Mouse (Mus musculus) hindbrain, embryonic 14.5 days (tissue): ENCODE measurements around the gene Ncoa6. TPM values are rescaled to one million over a fixed set of nuclear protein-coding genes. Genes with fewer than 3 reads are reported as not detected.
A peak's percentile ranks its signal among the peaks of the same experiment; 100 is the strongest.

Source experiments
- ATAC-seq: fragments of 200-750 bp; cut with Nextera tagmentation; 2 replicates; pipeline ENCODE4 v1.8.0; 2017; ENCODE audit warnings: moderate number of reproducible peaks, mild to moderate bottlenecking, moderate TSS enrichment, moderate library complexity; ENCODE audit not compliant: low FRiP score
- DNase-seq: peaks from one replicate; pipeline ENCODE4 v3.0.0-alpha.2; 2015; ENCODE audit warnings: low spot score
- H3K27ac ChIP-seq: fragments of 300-500 bp; sonication (generic); 2 replicates; pipeline ENCODE4 v1.5.1; 2014; ENCODE audit warnings: mild to moderate bottlenecking, moderate library complexity
- H3K27me3 ChIP-seq: fragments of 300-500 bp; sonication (generic); 2 replicates; pipeline ENCODE4 v1.6.1; 2014; ENCODE audit warnings: mild to moderate bottlenecking, low read length, mixed read lengths; ENCODE audit not compliant: control insufficient read depth, insufficient read depth
- H3K36me3 ChIP-seq: fragments of 300-500 bp; sonication (generic); replicated peaks from 2 replicates; pipeline ENCODE4 v1.6.1; 2014; ENCODE audit not compliant: control insufficient read depth, insufficient read depth
- H3K4me1 ChIP-seq: fragments of 300-500 bp; sonication (generic); replicated peaks from 2 replicates; pipeline ENCODE4 v1.6.1; 2014; ENCODE audit warnings: antibody characterized with exemption, low read length, mixed read lengths; ENCODE audit not compliant: control insufficient read depth, insufficient read depth
- H3K4me2 ChIP-seq: fragments of 300-500 bp; sonication (generic); replicated peaks from 2 replicates; pipeline ENCODE4 v1.6.1; 2014; ENCODE audit warnings: mild to moderate bottlenecking, moderate library complexity
- H3K4me3 ChIP-seq: fragments of 300-500 bp; sonication (generic); replicated peaks from 2 replicates; pipeline ENCODE4 v1.5.1; 2014; ENCODE audit warnings: mild to moderate bottlenecking, low read length
- H3K9ac ChIP-seq: fragments of 300-500 bp; sonication (generic); 2 replicates; pipeline ENCODE4 v1.6.1; 2014
- H3K9me3 ChIP-seq: fragments of 300-500 bp; sonication (generic); 2 replicates; pipeline ENCODE4 v1.6.1; 2016; ENCODE audit warnings: low read length; ENCODE audit not compliant: control insufficient read depth
- WGBS: fragments of 180-500 bp; shearing (Covaris S2); extraction: QIAGEN DNeasy Blood & Tissue Kit; methylation state at CpG from one replicate; pipeline ENCODE4 v1.1.7; 2014; 5-methylcytosine and 5-hydroxymethylcytosine counted together
- polyA plus RNA-seq: library from polyadenylated mRNA; unstranded; fragments of >200 nt; fragmentation: Nextera tagmentation; extraction: Ambion mirVana; gene quantifications from 2 replicates; pipeline ENCODE4 v1.2.1, GENCODE M21; 2014

Ncoa6 gene
- polyA plus RNA-seq, result 32.0 and 33.0 TPM in 2 replicates

DNA sequence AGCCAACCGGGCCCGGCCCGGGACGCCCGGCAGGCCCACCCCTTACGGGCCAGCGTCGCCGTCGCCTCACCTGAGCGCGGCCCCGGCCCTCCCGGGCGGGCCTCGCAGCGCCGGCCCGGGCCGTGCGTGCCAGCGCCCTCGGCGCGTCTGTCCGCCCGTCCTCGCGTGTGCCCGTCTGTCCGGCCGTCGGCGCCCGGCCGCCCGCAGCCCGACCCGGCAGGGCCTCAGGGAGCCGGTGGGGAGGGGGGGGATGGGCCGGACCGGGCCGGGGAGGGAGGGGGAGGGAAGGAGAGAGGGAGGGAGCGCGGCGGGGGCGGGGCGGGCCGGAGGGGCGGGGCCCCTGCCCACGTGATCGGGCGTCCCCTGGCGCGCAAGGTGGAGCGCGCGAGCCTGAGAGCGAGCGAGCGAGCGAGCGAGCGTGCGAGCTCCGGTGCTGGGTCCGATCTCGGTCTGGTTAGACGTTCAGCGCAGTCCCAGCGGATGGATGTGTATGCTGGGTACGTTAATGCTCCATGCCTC lies at the start of gene Ncoa6:
Ncoa6 (minus strand) TSS at position 325 of the 519 bp plus-strand sequence.
- Histone ChIP-seq H3K4me1 (peaks cover 31% of the 10 kb centered on the region), H3K36me3 (no peaks in the 10 kb centered on the region), H3K27ac (peak within 1 kb of the TSS; percentile 88), H3K4me2 (peak within 1 kb of the TSS; percentile 76), H3K9me3 (no peaks in the 10 kb centered on the region), H3K27me3 (no peaks in the 10 kb centered on the region), H3K9ac (peak within 1 kb of the TSS; percentile 89), H3K4me3 (peak within 1 kb of the TSS; percentile 80)
- DNase-seq (peak; percentile 85), ATAC-seq (peak; percentile 86)
- 1% methylated on average over 42 of the region's 72 CpGs for WGBS

DNA sequence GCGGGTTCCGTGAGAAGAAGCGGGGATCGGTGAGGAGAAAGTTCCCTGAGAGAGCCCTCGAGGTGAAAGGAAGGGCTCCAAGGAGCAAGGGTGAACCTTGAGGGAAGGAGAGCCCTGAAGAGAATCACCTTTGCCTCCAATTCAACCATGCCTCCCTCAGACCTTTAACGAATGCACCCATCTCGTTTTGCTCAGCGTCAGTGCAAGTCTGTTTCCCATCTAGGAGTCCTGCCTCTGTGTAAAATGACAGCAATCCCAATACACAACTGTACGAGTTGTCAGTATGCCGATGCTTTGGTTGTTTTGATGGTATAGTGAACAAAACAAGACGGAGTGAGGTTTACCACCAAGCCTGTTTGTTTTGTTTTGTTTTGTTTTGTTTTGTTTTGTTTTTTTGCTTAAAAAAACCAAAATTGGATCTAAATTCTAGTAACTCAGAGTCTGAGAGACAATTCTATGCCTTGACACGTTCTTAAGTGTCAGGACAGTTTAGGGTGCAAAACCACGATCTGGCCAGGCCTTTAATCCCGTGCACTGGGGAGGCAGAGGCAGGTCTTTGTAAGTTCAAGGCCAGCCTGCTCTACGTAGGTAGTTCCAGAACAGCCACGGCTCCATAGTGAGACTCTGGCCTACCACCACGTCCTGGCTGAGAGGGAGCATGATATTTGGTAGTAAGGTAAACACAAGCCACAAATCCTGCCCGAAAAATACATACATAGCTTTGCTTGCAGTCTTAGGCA lies 45.0 kb upstream of the Ncoa6 start:
- Histone ChIP-seq H3K4me2 (peak overlapping the region; percentile 71), H3K9me3 (no peaks in the 10 kb centered on the region), H3K4me3 (peak overlapping the region; percentile 58), H3K27me3 (no peaks in the 10 kb centered on the region), H3K4me1 (peaks cover 21% of the 10 kb centered on the region), H3K27ac (0 out of 2 replicates have a peak overlapping the region, but pooled peaks have one; percentile 62), H3K36me3 (no peaks in the 10 kb centered on the region), H3K9ac (peak overlapping the region; percentile 54)
- DNase-seq (no peak), ATAC-seq (no peak)
- 28% methylated on average over 18 of the region's 18 CpGs for WGBS

- Histone ChIP-seq H3K27ac (peak within 1 kb of the TSS; percentile 66), H3K27me3 (no peaks in the 10 kb centered on the region), H3K36me3 (no peaks in the 10 kb centered on the region), H3K9ac (peak within 1 kb of the TSS; percentile 54), H3K4me1 (peaks cover 31% of the 10 kb centered on the region), H3K9me3 (no peaks in the 10 kb centered on the region), H3K4me3 (peak within 1 kb of the TSS; percentile 58), H3K4me2 (peak within 1 kb of the TSS; percentile 71)
- peak; percentile 92 for DNase-seq
- peak; percentile 99 for ATAC-seq
- WGBS, result 3% methylated on average over 70 of the region's 70 CpGs
Observed at GRCm38 (mm10) chr2:155517455-155518423, 44.0 kb upstream of the Ncoa6 start, which contains the start of the genes Acss2 and Ggt7. TSS of gene Acss2 (plus strand) at chr2:155517948. TSS of gene Ggt7 (minus strand) at chr2:155518237.

GRCm38 (mm10) chr2:155515941-155516340 lies 42.2 kb upstream of the Ncoa6 start:
- no peak overlapping the region for H3K27ac ChIP-seq
- H3K9ac ChIP-seq, result no peak overlapping the region
- H3K4me2 ChIP-seq, result no peak overlapping the region
- 10% methylated on average over 1 of the region's 1 CpGs for WGBS
- DNase-seq (peak; percentile 85), ATAC-seq (no peak)
- 0 out of 2 replicates have a peak, but pooled peaks cover 5% of the 10 kb centered on the region for H3K36me3 ChIP-seq
- H3K27me3 ChIP-seq, result no peaks in the 10 kb centered on the region
- no peak overlapping the region for H3K4me3 ChIP-seq
- H3K9me3 ChIP-seq, result no peaks in the 10 kb centered on the region
- H3K4me1 ChIP-seq, result peaks cover 35% of the 10 kb centered on the region

GRCm38 (mm10) chr2:155514666-155515065 lies 41.0 kb upstream of the Ncoa6 start:
- Histone ChIP-seq H3K4me2 (peak overlapping the region; percentile 75), H3K9me3 (no peaks in the 10 kb centered on the region), H3K4me1 (peaks cover 35% of the 10 kb centered on the region), H3K27me3 (no peaks in the 10 kb centered on the region), H3K9ac (peak overlapping the region; percentile 89), H3K27ac (peak overlapping the region; percentile 79), H3K4me3 (peak overlapping the region; percentile 70), H3K36me3 (peaks cover 5% of the 10 kb centered on the region; the same call in 1 of the 2 replicates)
- WGBS, result 2% methylated on average over 22 of the region's 23 CpGs
- ATAC-seq (peak; percentile 42; the same call in 1 of the 2 replicates), DNase-seq (peak; percentile 75)

GRCm38 (mm10) chr2:155513543-155513942 lies 39.8 kb upstream of the Ncoa6 start:
- DNase-seq (no peak), ATAC-seq (no peak)
- Histone ChIP-seq H3K27me3 (no peaks in the 10 kb centered on the region), H3K36me3 (peaks cover 5% of the 10 kb centered on the region; the same call in 1 of the 2 replicates), H3K27ac (no peak overlapping the region), H3K9me3 (no peaks in the 10 kb centered on the region), H3K4me1 (peaks cover 29% of the 10 kb centered on the region), H3K9ac (peak overlapping the region; percentile 89), H3K4me2 (peak overlapping the region; percentile 75), H3K4me3 (peak overlapping the region; percentile 70)
- 64% methylated on average over 5 of the region's 5 CpGs for WGBS

- peak overlapping the region; percentile 89; the same call in 1 of the 2 replicates for H3K9ac ChIP-seq
- DNase-seq, result no peak
- no peaks in the 10 kb centered on the region for H3K27me3 ChIP-seq
- H3K4me1 ChIP-seq, result peaks cover 28% of the 10 kb centered on the region
- H3K27ac ChIP-seq, result no peak overlapping the region
- H3K4me3 ChIP-seq, result no peak overlapping the region
- 64% methylated on average over 4 of the region's 4 CpGs for WGBS
- peak overlapping the region; percentile 75 for H3K4me2 ChIP-seq
- ATAC-seq, result no peak
- H3K36me3 ChIP-seq, result peaks cover 5% of the 10 kb centered on the region; the same call in 1 of the 2 replicates
- no peaks in the 10 kb centered on the region for H3K9me3 ChIP-seq
Observed at GRCm38 (mm10) chr2:155512479-155512878, 38.8 kb upstream of the Ncoa6 start.

DNA sequence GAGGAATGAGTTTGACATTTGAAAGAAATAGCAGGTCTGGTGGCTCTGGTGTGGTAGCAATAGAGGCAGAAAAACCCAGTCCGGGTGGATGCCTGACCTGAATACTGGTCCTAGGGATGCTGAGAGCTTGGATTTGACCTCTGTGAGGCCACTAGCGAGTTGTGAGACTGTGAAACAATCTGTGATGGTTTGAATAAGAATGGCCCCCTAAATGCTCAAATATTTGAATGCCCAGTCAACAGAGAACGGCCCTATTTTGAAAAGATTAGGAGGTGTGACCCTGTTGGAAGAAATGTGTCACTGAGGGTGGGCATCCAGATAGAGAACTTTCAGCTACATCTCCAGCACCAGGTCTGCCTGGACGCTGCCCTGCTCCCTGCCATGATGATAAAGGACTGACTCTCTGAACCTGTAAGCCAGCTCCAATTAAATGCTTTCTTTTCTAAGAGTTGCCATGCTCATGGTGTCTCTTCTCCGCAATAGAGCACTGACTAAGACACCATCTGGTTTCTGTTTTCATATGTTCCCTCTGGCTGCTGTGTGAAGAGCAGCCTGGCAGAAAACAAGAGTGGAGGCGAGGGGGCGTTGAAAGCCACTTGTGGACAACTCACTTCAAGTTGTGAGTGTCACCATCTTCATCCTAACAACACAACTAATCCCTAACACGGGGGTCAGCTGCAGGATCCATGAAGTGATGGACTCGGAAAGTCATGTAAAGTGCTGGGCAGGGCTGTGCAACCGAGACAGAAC lies 34.2 kb upstream of the Ncoa6 start:
- no peaks in the 10 kb centered on the region for H3K27me3 ChIP-seq
- H3K9ac ChIP-seq, result no peak overlapping the region
- peaks cover 6% of the 10 kb centered on the region for H3K4me1 ChIP-seq
- no peak for DNase-seq
- no peaks in the 10 kb centered on the region for H3K9me3 ChIP-seq
- WGBS, result 80% methylated on average over 10 of the region's 10 CpGs
- ATAC-seq, result no peak
- no peak overlapping the region for H3K4me2 ChIP-seq
- H3K27ac ChIP-seq, result no peak overlapping the region
- no peak overlapping the region for H3K4me3 ChIP-seq
- peaks cover 41% of the 10 kb centered on the region for H3K36me3 ChIP-seq
